Mouse (Mus musculus) liver, embryonic 15.5 days (tissue): Measurements from ENCODE around the gene Myh9. TPM values are rescaled to one million over a fixed set of nuclear protein-coding genes. Genes with fewer than 3 reads are reported as not detected.
"Not testable (repeated sequence)": the region's sequence is repeated elsewhere in the genome, so short reads cannot be mapped to it uniquely, and the experiment has no call there.

ENCODE experiments used
- ATAC-seq: fragments of 200-750 bp; cut with Nextera tagmentation; 2 replicates; pipeline ENCODE4 v1.8.0; 2017; ENCODE audit warnings: moderate number of reproducible peaks, mild to moderate bottlenecking, moderate library complexity; ENCODE audit not compliant: insufficient read depth
- H3K27ac ChIP-seq: fragments of 300-500 bp; sonication (generic); replicated peaks from 2 replicates; pipeline ENCODE4 v1.5.1; 2015; ENCODE audit warnings: mild to moderate bottlenecking, inconsistent platforms
- H3K27me3 ChIP-seq: fragments of 300-500 bp; sonication (generic); 2 replicates; pipeline ENCODE4 v1.6.1; 2015; ENCODE audit warnings: mild to moderate bottlenecking, inconsistent platforms
- H3K36me3 ChIP-seq: fragments of 300-500 bp; sonication (generic); replicated peaks from 2 replicates; pipeline ENCODE4 v1.6.1; 2015; ENCODE audit warnings: moderate library complexity, mild to moderate bottlenecking, inconsistent platforms
- H3K4me1 ChIP-seq: fragments of 300-500 bp; sonication (generic); replicated peaks from 2 replicates; pipeline ENCODE4 v1.6.1; 2015; ENCODE audit warnings: inconsistent platforms
- H3K4me2 ChIP-seq: fragments of 300-500 bp; sonication (generic); 2 replicates; pipeline ENCODE4 v1.6.1; 2015; ENCODE audit warnings: moderate library complexity, mild to moderate bottlenecking, inconsistent platforms
- H3K4me3 ChIP-seq: fragments of 300-500 bp; sonication (generic); replicated peaks from 2 replicates; pipeline ENCODE4 v1.5.1; 2015; ENCODE audit warnings: mild to moderate bottlenecking, inconsistent platforms
- H3K9ac ChIP-seq: fragments of 300-500 bp; sonication (generic); 2 replicates; pipeline ENCODE4 v1.6.1; 2015; ENCODE audit warnings: moderate library complexity, mild to moderate bottlenecking, inconsistent platforms
- H3K9me3 ChIP-seq: fragments of 300-500 bp; sonication (generic); replicated peaks from 2 replicates; pipeline ENCODE4 v1.6.1; 2016; ENCODE audit warnings: inconsistent platforms
- WGBS: fragments of 180-500 bp; shearing (Covaris S2); methylation state at CpG from one replicate; pipeline ENCODE4 v1.1.7; 2015; ENCODE audit warnings: mixed read lengths; ENCODE audit not compliant: insufficient replicate concordance; 5-methylcytosine and 5-hydroxymethylcytosine counted together
- polyA plus RNA-seq: library from polyadenylated mRNA; unstranded; fragments of >200 nt; fragmentation: Nextera tagmentation; extraction: Ambion mirVana; gene quantifications from 2 replicates; pipeline ENCODE4 v1.2.1, GENCODE M21; 2015

Gene Myh9
- polyA plus RNA-seq, 1 experiment from 2014 or later, result 19.5 TPM

DNA sequence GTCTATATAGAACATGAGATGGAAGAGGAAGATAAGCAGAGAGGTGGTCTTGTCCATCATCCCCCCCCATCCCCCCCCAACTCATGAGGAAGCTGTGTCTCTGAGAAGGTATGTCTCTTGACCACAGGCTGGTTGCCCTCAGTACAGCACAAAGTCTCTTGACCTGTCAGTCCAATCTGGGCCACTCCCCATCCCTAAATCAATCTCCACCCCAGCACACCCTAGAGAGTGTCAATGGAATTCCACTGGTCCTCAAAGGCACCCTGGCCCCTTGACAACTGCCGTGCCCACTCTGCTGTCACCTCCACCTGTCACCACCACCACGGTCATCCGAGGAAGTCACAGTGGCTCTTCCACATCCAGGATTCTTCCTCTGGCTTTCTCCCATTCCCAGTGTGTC is 93.6 kb downstream of the Myh9 start:
- ATAC-seq, result no peak
- Histone ChIP-seq H3K27ac (no peak overlapping the region), H3K4me2 (no peak overlapping the region; the same call in 1 of the 2 replicates), H3K9me3 (no peaks in the 10 kb centered on the region; the same call in 1 of the 2 replicates), H3K9ac (no peak overlapping the region), H3K36me3 (peaks cover 90% of the 10 kb centered on the region), H3K4me1 (peaks cover 48% of the 10 kb centered on the region), H3K4me3 (no peak overlapping the region), H3K27me3 (0 out of 2 replicates have a peak, but pooled peaks cover 6% of the 10 kb centered on the region)
- 84% methylated on average over 3 of the region's 3 CpGs for WGBS

DNA sequence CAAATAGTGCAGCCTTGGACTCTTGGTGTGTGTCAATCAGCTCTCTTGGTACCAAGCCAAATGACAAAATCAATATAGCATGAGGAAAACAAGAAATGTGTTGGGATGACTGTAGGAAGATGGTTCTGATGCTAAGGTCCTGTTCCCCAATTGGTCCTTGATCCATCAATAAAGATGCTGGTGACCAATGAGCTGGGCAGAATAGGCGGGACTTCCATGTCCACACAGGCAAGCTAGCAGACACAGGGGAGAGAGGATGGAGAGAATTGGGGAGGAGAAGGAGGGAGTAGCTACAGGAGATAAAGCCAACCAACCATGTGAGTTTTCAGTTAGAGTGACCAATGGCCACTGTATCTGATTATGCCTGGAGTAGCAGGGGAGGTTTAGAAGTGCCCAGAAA is 95.6 kb downstream of the Myh9 start:
- H3K4me2 ChIP-seq, result no peak overlapping the region
- no peak overlapping the region for H3K9ac ChIP-seq
- no peak overlapping the region for H3K27ac ChIP-seq
- peaks cover 70% of the 10 kb centered on the region for H3K36me3 ChIP-seq
- H3K4me1 ChIP-seq, result peaks cover 28% of the 10 kb centered on the region
- 0 out of 2 replicates have a peak, but pooled peaks cover 6% of the 10 kb centered on the region for H3K27me3 ChIP-seq
- no peak overlapping the region for H3K4me3 ChIP-seq
- H3K9me3 ChIP-seq, result no peaks in the 10 kb centered on the region; the same call in 1 of the 2 replicates
- WGBS, result 81% methylated on average over 1 of the region's 1 CpGs
- ATAC-seq, result no peak

DNA sequence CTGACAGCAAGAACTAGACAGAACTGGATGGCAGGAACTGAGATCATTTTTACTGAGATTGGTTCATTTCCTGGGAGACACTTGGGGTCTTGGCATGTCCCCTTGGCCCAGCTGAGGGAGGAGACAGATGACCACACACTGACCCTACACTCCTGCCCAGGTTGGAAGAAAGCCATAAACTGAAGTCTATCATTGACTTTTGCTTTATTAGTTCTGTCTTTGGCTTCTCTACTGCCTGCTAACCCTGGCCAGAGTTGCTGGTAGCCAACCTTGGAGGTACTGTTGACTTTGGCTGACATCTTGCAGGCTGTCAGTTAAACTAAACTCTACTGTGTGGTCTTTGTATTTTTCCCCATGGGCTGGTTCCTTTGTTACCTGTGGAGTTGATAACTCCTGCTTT is 96.9 kb downstream of the Myh9 start:
- Histone ChIP-seq H3K9me3 (no peaks in the 10 kb centered on the region; the same call in 1 of the 2 replicates), H3K9ac (no peak overlapping the region), H3K4me3 (no peak overlapping the region), H3K4me2 (no peak overlapping the region), H3K4me1 (peaks cover 23% of the 10 kb centered on the region), H3K36me3 (peaks cover 58% of the 10 kb centered on the region), H3K27ac (no peak overlapping the region), H3K27me3 (peaks cover 8% of the 10 kb centered on the region)
- ATAC-seq, result no peak

DNA sequence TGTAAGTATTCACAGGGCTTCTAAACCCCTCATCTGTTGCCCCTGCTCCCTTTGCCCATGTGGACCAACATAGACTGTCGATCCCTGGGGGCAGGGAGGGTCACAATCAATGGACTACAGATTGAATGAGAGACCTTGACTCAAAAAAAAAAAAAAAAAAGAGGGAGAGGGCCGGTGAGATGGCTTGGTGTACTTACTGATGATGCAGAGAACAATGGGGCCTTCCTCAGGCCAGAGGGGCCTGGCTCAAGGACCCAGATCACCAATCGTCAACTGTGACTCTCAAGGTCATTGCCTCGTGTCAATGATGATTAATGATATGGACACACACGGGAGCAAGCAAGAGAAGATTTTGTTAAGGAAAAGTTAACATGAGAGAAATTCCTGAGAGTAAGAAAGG is 97.3 kb downstream of the Myh9 start:
- no peak overlapping the region for H3K4me3 ChIP-seq
- no peak overlapping the region for H3K4me2 ChIP-seq
- H3K4me1 ChIP-seq, result peaks cover 18% of the 10 kb centered on the region
- peaks cover 53% of the 10 kb centered on the region for H3K36me3 ChIP-seq
- no peaks in the 10 kb centered on the region; the same call in 1 of the 2 replicates for H3K9me3 ChIP-seq
- H3K27ac ChIP-seq, result no peak overlapping the region
- H3K27me3 ChIP-seq, result peaks cover 9% of the 10 kb centered on the region
- no peak overlapping the region for H3K9ac ChIP-seq
- ATAC-seq, result no peak
- 38% methylated on average over 5 of the region's 5 CpGs for WGBS

DNA sequence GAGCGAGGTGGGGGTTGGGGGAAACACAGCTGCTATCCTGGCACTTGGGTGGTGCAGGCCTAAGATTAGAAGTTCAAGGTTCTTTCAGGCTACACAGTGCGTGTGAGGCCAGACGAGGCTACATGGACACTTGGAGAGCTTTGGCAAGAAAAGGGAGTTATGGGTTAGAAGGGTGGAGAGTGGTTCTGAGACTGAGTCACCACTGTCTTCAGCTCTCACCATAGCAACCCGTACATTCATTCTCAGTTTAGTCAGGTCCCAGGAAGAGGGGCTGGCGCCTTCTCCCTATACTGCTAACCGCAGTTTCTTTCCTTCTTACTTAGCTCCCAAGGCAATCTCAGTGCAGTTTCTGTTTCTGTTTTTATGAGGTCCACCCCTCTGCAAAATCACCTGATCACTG is 100.4 kb downstream of the Myh9 start:
- 71% methylated on average over 6 of the region's 6 CpGs for WGBS
- not testable (repeated sequence) for H3K4me2 ChIP-seq, ATAC-seq

DNA sequence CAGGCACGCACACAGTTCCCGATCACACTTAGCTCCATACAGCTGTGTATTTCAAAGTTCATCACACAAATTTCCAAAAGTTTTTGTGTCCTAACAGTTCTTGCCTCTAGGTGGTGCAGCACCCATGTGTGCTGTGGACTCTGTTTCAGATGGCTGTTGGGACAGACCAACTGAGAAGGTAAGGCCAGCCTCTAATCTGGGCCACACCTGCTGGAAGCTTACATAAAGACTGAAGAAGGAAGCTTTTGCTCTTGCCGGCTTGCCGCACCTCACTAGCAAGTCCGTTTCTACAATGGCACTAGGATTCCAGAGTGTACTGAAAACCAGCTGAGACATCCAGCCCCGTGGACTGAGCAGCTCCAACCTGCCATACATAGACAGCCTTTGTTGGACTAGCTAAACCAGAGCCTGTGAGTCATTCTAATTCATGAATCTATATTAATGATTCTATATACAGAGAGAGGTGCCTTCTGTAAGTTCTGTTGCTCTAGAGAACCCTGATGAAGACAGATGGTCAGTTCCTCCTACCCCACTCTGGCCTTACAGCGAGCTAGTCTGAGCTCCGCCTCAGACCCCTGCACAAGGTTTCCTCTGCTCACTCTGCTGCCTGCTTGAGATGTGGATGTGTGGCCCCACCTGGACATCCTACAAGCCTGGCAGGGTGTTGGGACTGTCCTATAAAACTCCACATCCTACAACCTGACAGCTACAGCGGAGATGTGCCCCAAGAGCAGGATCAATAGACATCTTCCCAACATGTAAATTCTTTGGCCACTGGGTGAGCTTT is 101.3 kb downstream of the Myh9 start:
- Histone ChIP-seq H3K9ac (no peak overlapping the region), H3K4me2 (no peak overlapping the region), H3K27me3 (peaks cover 6% of the 10 kb centered on the region), H3K9me3 (no peaks in the 10 kb centered on the region), H3K36me3 (peaks cover 14% of the 10 kb centered on the region), H3K4me1 (no peaks in the 10 kb centered on the region), H3K27ac (no peak overlapping the region), H3K4me3 (no peak overlapping the region)
- WGBS, result 67% methylated on average over 9 of the region's 9 CpGs
- no peak for ATAC-seq

More for the DNA sequence above, 100.4 kb downstream of the Myh9 start:
- H3K4me3 ChIP-seq, H3K4me1 ChIP-seq, H3K27ac ChIP-seq, H3K9me3 ChIP-seq, H3K9ac ChIP-seq, H3K27me3 ChIP-seq: not testable (repeated sequence)
- H3K36me3 ChIP-seq, result peaks cover 22% of the 10 kb centered on the region

DNA sequence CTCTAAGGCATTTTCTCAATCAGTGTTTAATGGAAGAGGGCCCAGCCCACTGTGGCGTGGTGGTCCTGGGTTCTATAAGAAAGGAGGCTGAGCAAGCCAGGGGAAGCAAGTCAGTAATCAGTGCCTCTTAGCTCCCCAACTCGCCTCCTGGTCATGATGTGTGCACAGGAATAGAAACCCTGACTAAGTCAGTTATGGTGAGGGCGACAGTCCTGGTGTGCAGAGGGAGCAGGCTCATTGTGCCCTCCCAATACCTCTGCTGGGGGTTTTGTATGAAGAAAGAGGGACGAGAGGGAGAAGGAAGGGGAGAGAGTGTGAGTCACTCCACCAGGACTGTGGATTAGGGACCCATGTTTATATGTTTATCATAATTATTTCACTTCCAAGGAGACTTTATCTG is 108.1 kb downstream of the Myh9 start:
- WGBS, result 45% methylated on average over 4 of the region's 4 CpGs
- H3K27ac ChIP-seq, H3K4me1 ChIP-seq, H3K4me2 ChIP-seq, H3K9ac ChIP-seq, H3K4me3 ChIP-seq, H3K36me3 ChIP-seq, H3K9me3 ChIP-seq, ATAC-seq, H3K27me3 ChIP-seq: not testable (repeated sequence)

DNA sequence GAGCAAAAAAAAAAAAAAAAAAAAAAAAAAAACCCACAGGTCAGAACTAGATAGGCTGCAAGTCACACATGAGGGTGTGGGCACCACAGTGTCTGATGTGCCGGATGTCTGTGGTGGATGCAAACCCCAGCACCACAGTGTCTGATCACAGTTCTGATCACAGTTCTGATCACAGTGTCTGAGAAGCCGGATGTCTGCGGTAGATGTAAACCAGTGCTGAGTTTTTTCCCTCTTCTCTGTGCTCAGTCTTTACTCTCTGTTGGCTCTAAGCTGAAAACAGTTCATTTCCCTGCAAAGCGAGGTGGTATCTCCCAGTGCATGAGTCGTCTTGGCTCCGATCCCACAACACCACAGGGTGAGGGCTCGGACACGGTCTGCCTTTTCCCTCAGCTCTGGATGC is 108.6 kb downstream of the Myh9 start:
- WGBS, result 49% methylated on average over 8 of the region's 8 CpGs
- H3K9ac ChIP-seq, H3K4me3 ChIP-seq, H3K4me2 ChIP-seq, H3K27me3 ChIP-seq, H3K27ac ChIP-seq, H3K36me3 ChIP-seq, ATAC-seq, H3K9me3 ChIP-seq, H3K4me1 ChIP-seq: not testable (repeated sequence)

DNA sequence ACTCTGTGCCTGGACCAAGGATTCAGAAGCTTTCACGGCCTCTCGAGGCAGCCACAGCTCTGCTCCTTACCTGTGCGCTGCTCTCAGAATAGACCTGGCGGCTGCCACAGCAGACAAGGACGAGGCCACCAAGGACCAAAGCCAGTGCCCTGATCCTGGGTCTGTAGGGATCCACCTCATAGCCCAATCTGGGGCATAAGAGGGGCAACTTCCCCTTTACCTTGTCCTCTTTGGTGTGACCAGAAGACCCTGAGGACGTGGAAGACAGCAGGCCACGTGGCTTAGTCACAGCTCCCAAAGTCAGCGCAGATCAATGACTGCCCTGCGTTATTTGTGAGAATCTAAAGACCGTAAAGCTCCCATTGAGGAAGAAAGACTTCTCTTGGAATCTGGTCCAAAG is 109.1 kb downstream of the Myh9 start:
- H3K27ac ChIP-seq, H3K4me2 ChIP-seq, H3K4me1 ChIP-seq, ATAC-seq, H3K36me3 ChIP-seq, H3K9me3 ChIP-seq, H3K27me3 ChIP-seq, H3K4me3 ChIP-seq, H3K9ac ChIP-seq: not testable (repeated sequence)
- 56% methylated on average over 10 of the region's 10 CpGs for WGBS

DNA sequence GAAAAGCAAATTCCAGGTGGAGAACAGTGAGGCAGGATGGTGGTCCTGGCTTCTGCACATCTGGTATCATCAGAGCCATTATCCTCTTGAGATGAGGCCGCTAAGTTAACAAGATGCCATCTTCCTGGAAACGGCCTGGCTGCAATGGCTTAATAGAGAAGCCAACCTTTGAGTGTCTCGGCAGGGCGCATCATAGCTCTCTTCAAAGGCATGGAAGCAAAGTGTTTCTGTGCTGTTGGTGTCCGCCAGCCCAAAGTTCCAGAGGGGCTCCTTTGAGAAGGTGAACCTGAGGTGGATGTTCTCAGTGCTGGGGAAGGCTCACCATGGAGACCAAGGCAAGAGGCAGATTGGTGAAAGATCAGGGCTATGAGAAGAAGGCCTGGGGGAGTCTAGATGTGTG is 110.4 kb downstream of the Myh9 start:
- ATAC-seq, result no peak
- no peaks in the 10 kb centered on the region for H3K4me1 ChIP-seq
- no peak overlapping the region for H3K27ac ChIP-seq
- no peaks in the 10 kb centered on the region for H3K36me3 ChIP-seq
- 73% methylated on average over 5 of the region's 5 CpGs for WGBS
- no peak overlapping the region for H3K9ac ChIP-seq
- no peaks in the 10 kb centered on the region for H3K9me3 ChIP-seq
- H3K4me3 ChIP-seq, result no peak overlapping the region
- no peaks in the 10 kb centered on the region; the same call in 1 of the 2 replicates for H3K27me3 ChIP-seq
- no peak overlapping the region for H3K4me2 ChIP-seq

DNA sequence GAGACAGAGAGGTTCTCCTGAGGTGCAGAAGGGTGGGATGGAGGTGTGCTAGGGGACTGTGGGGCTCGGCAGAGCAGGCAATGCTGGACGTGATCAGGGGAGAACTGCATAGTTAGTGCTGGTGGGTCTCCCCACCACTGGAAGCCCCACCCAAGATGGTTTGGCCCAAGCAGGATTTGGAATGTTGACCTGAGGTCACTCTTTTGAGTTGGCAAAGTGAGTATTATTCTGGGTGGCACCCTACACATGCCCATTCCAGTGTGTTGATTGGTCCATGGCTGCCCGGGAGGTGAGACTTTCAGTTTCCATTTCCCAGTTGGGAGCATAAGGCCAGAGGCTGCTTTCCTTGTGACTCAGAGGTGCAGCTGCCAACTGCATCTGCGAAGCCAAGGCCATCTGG is 113.2 kb downstream of the Myh9 start, which contains the start of gene Apol9b:
Gene Apol9b (plus strand): TSS at position 301 of the 400 bp plus-strand sequence.
- H3K36me3 ChIP-seq, H3K4me2 ChIP-seq, H3K9me3 ChIP-seq, H3K4me1 ChIP-seq, H3K27ac ChIP-seq, ATAC-seq, H3K27me3 ChIP-seq, H3K9ac ChIP-seq, H3K4me3 ChIP-seq: not testable (repeated sequence)
- 47% methylated on average over 1 of the region's 4 CpGs for WGBS

DNA sequence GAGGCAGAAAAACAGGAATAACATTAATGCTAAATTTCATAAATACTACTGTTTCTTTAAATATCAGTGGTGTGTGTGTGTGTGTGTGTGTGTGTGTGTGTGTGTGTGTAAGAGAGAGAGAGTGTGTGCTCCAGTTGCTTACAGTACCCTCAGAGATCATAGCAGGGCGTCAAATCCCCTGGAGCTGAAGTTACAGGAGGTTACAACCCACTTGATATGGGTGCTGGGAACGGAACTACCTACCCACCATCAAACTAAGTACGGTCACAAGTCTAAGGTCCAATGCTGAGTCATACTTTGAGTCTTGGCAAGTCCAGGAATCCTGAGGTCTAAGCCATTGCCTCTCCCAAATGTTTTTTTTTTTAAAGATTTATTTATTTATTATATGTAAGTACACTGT is 114.2 kb downstream of the Myh9 start:
- not testable (repeated sequence) for H3K9ac ChIP-seq, H3K4me1 ChIP-seq, H3K36me3 ChIP-seq, H3K9me3 ChIP-seq, H3K27me3 ChIP-seq, H3K4me2 ChIP-seq, H3K4me3 ChIP-seq, H3K27ac ChIP-seq, ATAC-seq
- WGBS, result 60% methylated on average over 3 of the region's 3 CpGs
